Mouse (Mus musculus): ENCODE measurements around the gene Pigg.
"Not testable (repeated sequence)": the region's sequence is repeated elsewhere in the genome, so short reads cannot be mapped to it uniquely, and the experiment has no call there.

Pigg gene

DNA sequence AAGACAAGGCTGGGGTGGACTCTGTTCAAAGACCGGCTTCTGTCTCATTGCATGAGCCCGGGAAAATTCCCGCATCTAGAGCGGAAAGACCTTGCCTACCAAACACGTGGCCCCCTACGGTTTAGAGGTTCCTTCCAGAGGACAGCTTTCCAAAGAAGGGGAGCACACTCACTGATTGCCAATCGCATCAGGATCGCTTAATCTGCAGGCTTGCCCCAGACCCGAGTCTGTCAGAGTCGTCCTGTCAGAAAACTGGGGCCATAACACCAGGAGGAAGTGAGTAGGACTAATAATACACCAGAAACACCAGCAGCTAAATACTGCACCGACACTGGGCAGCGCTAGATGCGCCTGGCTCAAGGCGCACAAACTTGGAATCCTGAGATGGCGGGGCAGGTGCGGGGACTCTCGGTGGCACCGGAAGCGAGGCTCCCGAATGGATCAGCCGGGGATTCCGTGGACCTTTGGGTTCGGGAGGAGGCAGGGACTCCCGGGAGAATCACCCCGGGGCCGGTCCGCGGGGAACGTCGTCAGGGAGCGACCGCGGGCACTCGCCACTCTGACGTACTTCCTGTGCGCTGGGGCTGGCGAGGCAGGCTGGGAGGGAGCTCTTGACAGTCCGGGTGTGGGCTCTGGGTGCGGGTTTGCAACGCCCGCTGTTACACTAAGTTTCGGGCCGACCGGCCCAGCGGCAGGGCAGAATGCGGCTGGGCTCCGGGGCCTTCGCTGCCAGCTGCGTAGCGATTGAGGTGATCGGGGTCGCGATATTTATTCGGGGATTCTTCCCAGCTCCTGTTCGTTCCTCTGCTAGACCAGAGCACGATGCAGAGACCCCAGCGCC lies at the start of gene Pigg:
Gene Pigg, plus strand, starts transcription at position 386 of the 841 bp plus-strand sequence.
- in situ Hi-C loops (cut with MseI, MboI), result no loop called here

DNA sequence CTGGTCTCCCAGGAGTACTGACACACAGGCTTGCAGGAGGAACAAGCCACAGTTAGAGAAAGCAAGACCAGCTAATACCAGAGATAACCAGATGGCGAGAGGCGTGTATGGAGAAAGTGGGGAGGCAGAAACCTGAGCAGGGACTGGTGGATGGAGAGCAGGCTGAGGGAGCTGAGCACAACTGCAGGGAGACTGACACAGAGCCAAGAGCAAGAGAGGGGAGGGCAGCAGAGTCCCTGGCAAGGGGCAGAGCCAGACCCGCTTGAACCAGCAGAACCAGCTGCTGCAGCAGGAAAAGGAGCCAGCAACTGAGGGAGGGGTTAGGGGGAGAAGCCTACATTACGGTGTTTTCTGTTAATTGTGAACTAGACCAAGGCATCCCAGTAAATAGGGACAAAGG lies 49.7 kb upstream of the Pigg start:
- in situ Hi-C loops (cut with MseI, MboI), result no loop called here

DNA sequence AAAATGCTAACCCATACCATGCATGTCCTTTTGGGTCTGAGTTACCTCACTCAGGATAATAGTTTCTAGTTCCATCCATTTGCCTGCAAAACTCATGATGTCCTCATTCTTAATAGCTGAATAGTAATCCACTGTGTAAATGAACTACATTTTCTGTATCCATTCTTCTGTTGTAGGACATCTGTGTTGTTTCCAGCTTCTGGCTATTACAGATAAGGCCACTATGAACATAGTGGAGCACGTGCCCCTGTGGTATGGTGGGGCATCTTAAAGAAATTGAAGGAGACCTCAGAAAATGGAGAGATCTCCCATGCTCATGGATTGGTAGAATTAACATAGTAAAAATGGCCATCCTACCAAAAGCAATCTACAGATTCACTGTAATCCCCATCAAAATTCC lies 48.6 kb upstream of the Pigg start:
- in situ Hi-C loops (cut with MseI, MboI), result not testable (repeated sequence)

DNA sequence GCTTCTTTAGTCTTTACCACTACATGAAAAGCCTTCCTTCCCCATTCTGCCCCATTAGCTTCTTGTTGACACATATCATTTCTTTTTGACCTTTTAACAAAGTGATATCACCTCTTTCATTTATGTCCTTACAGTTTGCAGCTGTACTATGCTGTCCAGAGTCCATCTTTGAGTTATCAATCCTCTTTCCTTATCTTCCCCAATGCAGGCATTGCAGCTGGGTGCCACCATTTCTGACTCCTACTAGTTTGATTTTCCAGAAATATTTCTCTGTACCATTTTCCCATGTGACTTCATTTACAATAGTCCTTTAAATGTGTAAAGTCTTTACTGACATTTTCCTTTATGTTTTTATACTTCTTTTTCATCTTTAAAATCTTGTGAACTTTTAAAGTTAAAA lies 45.4 kb upstream of the Pigg start:
- in situ Hi-C loops (cut with MseI, MboI), result no loop called here

DNA sequence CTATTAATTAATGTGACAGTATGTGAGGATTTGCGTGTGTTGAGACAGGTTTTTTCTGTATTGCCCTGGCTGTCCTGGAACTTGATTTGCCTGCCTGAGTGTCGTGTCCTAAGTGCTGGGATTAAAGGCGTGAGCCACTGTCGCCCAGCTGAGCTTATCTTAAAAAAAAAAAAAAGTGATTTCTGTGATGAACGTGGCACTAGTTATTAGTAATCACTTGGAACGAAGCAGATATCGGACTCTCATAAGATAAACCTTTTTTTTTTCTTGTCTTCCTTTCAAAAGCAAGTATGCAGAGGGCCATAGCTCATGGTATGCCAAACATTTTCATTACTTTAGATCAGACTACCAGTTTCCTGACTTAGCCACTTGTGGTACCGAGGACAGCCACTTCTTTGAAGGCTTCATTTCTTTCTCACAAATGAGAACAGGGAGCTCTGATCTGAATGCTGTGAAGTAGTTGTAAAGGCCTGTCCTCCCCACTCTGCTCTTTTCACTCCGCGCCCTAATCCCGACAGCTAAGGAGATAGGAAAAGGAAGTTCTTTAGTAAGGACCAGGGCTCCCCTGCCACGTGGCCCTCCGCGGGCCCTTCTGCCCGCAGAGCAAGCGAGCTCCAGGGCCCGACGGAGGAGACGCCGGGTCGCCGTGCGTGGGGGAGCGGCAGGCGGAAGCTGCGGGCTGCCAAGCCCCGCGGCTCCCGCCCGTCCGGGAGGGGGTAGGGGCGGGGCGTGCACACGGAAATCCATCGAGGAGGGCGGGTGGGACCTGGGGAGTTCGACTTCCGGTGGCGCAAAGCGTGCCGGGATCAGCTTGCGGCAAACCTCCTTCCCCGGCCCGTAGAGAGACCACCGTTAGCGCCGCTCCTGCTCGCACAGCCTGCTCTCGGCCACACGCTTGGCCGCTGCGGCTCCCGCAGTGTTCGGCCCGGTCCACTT lies 44.0 kb upstream of the Pigg start, which contains the start of gene Dr1:
Gene Dr1, plus strand, starts transcription at position 771 of the 936 bp plus-strand sequence.
- in situ Hi-C loops (cut with MseI, MboI), result no loop called here

DNA sequence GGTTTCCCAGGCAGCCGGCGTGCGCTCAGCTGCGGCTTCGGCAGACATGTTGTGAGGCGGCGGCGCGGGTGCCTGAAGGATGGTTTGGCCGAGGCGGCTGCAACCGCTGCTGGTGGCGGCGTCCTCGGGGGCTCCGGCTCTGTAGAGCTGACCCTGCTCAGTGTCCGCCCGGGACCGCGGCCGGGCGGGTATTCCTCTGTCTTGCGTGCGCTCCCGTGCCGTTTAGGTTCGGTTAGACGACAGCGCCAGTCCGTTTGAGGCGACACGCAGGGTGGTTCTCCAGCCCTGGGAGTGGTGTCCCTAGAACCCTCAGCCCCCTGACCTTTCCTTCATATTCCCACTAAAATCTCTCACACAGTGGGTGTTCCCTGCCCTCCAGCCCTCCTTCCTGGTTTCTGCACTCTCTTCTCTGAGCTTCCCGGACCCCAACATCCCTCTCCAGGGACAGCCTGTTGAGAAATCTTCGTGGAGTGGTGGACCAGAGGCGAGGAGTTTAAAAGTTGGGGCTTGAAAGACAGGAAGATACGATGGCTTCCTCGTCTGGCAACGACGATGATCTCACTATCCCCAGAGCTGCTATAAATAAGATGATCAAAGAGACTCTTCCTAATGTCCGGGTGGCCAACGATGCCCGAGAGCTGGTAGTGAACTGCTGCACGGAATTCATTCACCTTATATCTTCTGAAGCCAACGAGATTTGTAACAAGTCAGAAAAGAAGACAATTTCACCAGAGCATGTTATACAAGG lies 43.2 kb upstream of the Pigg start:
- in situ Hi-C loops (cut with MseI, MboI), result no loop called here

DNA sequence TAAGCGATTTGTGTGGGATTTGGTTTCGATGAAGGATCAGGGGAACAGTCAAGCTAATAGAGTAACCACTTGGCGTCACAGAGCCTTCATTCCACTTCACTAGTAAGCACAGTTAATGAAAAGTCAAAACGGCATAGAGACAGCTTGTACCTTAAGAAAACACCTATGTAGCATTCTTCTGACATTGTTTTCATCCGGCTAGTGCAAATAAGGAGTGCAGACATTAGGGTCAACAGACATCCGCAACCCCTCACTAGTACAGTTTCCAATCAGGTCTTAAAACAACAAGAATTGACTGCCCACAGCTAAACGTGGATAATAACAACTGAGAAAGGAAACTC lies 42.6 kb upstream of the Pigg start:
- in situ Hi-C loops (cut with MseI, MboI), result no loop called here

DNA sequence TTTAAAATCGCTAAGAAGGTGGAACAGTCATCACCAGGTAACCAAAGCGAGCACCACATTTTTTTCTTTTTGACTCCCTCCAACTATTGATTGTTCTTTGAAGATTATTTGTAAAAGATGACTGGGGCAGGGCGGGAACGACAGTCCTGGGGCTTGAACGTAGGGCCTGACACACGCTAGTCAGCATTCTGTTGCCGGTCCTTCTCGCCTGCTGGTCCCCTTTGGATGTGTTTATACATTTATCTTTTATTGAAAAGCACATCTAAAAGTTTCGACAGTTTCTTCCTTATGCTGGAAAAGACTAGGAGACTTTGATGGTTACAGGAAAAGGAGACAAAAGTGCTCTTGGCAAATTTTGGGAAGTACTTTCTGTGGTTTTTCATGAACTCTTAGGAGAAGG lies 42.0 kb upstream of the Pigg start:
- in situ Hi-C loops (cut with MseI, MboI), result no loop called here

DNA sequence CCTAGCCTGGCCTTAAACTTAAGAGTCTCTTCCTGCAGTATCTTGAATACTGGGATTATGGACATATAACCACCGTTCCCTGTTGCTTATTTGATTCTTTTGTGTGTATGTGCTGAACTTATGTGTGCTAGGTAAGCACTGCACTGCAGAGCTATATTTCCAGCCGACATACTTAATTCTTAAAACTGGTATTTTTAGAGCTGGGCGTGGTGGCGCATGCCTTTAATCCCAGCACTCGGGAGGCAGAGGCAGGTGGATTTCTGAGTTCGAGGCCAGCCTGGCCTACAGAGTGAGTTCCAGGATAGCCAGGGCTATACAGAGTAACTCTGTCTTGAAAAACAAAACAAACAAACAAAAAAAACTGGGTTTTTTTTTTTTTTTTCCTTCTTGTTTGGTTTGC lies 41.1 kb upstream of the Pigg start:
- in situ Hi-C loops (cut with MseI, MboI), result not testable (repeated sequence)

DNA sequence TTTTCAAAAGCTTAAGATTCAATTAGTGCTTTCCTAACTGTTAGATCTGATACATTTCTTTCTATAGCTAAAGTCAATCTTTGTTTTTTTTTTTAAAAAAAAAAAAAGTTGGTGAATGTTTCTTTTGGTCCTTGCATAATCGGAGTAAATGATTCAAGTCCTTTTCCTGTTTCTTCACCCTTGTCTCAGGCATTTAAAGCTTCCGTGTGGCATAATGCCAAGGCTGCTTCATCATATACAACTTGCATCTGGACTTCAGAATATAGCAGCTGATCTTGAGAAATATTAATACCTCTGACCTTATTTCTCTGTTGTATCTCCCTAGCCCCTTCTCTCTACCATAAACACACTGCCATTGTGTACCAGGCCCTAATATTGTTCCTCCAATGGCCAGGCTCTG lies 25.5 kb upstream of the Pigg start:
- in situ Hi-C loops (cut with MseI, MboI), result no loop called here

DNA sequence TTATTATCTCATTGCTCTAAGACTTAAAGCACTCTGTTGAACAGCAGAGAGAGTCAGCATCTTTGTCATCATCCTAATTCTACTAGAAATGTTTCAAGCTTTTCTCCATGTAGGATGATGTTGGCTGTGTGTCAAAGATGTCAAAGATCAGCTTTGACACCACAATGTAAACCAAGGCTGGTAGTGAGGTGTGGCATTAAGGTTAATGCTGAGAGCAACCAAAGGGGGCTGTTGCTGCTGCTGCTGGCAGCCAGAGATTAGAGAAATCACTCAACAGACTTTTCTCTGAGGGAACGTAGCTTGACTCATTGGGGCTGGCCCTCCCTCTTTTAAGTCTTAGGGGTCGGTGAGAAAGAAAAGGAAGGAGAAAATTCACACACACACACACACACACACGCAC lies 10.8 kb upstream of the Pigg start:
- in situ Hi-C loops (cut with MseI, MboI), result no loop called here

DNA sequence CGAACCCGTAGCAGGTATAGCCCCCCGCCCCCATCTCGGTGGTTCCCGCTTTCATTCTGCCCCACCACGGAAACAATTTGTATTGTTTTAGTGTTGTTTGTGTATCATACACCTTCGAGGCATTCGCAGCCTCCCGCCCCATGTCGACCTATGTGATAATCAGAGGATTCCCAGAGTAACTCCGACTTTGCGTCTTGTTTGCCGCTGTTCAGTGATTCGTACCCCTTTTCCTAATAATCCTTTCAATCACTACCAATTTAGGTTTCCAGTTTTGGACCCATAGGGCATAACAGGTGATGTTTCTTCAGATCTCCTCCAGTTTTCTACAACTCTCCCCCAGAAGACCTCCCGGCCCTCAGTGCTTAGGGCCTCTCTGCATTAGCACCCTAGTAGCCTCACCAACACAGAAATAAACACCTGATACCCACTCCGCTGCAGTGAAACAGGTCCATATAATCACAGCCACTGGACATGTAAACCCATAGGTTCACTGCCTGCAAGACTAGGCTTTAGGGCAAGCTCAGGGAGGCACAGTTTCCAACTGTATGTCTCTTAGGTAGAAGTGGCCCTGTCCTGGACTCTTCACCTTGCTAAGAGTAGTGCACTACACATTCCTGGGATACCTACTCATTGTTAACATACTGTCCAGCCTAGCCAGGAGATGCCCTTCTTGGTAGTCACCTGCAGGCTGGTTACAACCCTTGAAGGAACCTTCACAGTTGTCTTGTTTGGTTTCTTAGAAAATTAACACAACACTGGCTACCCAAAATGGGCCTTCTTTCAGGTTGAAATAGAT lies 854 bp downstream of the Pigg start:
- in situ Hi-C loops (cut with MseI, MboI), result no loop called here

DNA sequence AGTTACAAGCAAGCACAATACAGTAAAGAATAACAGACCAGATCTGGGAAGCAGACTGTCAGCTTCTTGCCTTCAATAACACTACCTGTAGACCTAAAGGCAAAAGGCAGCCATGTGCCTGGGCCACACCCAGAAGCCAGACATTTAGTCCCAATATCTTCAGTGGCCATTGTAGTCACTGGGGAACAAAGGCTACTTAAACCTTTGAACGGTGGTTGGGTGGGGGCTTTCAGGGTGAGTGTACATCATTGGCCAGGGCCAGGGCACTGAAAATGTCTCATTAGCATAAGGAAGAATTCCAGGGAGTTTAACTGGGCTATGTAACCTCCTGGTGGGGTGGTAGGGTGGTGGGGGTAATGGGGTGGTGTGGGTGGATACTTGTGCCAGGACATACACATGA lies 18.6 kb downstream of the Pigg start:
- in situ Hi-C loops (cut with MseI, MboI), result no loop called here

DNA sequence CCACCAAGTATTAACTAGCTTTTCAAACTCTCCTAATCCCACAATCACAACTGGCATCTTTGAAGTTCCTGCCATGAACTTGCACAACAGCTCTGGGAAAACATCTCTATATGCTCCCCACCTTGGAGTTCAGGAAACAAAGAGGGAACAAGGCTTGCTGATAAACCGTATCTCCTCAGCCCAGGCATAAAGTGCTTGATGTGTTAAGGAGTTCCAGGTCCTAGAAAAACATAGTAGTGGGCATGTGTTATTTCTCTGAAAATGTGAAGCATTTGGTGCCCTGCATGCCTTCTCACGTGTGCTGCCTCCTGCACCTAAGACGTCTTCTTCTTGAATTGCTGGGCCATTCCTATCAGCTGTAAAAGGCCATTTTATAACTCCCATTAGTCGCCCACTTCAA lies 25.0 kb downstream of the Pigg start:
- in situ Hi-C loops (cut with MseI, MboI), result no loop called here

DNA sequence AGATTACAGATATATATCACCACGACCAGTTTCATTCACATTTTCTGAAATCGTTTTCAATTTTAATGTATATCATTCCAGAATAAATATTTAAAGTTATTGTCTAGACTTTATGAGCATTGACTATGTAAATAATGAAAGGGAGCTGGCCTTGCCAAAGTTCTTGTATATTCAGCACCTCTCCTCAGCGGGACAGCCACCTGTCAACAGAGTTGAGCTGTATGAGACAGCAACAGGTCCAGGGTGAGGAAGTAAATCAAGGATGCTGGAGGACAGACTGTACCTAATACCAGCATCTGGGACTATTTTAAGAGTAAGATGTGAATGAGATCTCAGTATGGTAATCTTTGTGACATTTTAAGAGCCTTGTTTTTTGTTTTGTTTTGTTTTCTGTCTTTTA lies 25.6 kb downstream of the Pigg start:
- in situ Hi-C loops (cut with MseI, MboI), result no loop called here

DNA sequence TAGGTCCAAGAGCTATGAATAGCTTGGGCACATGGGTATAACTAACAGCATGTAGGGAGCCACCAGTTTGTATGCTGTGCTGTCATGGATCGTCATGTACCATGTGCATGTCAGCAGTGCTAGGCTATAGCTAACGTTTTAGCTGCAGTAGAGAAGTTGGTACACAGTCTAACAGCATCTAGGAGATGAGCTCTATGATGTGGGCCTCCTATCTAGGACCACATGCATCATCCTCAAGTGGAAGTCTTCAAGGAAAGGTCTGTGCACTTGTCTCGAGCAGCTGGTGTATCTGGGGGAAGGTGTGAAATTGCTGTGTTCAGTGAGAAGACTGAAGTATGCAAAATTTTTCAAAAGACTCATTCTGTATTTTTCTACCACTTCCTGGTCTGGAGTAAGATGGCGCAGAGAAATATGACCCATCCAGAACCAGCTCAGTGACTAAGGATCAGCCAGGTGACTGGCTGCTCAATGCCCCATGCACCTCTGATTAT lies 31.3 kb downstream of the Pigg start:
- in situ Hi-C loops (cut with MseI, MboI), result no loop called here

DNA sequence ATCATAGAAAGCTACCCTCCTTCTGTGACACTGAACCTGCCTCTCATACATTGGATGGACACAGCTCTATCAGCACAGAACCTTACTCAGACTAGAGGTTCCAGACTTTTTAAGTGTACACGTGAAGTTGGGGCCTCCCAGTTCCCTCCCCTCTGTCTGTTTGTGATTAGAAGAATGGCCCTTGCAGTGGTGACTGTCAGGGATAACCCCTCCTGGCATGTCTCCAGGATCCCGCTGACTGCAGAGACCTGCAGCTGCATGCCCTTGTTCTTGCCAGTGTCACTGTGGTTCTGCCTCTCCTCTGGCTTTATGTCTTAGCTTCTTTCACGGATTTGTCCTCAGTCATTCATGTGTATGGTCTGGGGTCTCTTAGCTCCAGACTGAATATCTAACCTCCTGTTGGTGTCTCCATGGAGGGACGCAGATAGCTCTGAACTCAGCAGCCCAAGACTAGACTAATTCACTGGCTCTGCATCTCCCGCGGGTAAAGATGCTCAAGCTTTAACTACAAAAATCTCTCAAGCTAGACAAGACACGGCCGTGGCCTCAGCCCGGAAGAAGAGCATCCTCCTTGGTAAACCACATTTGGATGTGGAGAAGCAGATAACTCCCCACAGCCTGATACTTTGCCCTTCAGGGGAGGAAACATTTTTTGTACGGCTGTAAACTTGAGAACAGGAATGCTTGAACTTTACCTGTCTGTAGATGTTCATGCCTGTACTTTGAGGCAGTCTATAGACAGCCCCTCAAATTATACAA lies 33.1 kb downstream of the Pigg start:
- in situ Hi-C loops (cut with MseI, MboI), result no loop called here

DNA sequence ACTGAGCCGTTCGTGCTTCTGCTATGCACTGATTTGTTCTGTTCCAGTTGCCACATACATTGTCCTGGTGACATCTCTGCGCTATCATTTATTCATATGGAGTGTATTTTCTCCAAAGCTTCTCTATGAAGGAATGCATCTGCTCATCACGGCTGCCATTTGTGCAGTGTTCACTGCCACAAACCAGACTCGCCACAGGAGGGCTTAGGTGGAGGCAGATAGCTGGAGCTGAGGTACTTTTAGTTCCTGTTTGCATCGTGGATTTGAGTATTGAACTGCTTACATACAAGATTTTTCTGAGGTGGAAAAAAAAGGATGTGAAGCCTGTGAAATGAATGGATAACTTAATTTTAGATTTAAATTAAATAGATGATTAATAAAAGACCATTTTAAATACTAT lies 35.4 kb downstream of the Pigg start:
- in situ Hi-C loops (cut with MseI, MboI), result no loop called here

DNA sequence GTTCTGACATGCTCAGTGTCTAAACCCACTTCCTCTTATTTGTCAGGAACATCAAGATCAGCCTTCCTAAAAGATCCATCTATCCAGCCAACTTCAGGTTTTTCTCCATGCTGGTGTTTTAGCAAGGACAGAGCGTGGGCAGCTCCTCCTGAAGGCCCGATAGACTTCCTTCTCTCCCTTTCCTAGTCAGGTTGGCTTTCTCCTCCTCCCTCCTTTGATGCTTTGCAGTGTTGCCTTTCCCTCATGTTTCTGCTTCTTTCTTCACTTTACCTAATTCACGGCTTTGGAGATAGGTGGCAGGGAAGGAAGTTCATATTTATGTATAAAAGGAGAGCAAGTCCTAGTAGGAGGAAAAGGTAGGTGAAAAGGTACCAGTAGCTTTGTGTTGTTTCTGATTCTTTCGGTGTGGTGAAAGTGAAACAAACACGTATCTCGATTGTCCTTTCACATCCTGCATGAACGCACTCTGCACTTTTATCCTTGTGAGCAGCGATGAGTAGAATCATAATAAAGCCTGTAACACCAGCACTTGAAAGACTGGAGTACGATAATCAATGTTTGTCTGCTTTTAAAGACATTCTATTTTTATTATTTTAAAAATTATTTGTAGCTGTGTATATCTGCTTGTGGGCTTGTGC lies 37.2 kb downstream of the Pigg start:
- in situ Hi-C loops (cut with MseI, MboI), result no loop called here

DNA sequence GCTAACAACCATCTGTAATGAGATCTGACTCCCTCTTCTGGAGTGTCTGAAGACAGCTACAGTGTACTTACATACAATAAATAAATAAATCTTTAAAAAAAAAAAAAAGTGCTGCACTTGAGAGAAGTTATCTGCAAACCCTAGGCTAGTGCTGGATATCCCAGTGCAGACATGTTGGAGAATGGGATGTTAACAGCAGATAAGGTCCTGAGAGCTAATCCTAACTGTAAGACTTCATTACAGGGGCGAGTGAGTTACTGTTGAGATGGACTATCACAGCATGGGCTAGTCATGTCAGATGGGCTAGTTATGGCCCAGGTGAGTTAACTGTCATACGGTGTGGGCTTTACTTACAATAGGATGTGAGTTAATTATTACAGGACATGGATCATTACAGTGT lies 41.6 kb downstream of the Pigg start:
- in situ Hi-C loops (cut with MseI, MboI), result no loop called here

Measured in mouse trophoblast stem cell (cell line).